Comparison of ENCODE assay signal across 11 mouse cellular contexts in genomic region chr13:107767262-107767624, GRCm38 (mm10).
A peak's percentile ranks its signal among the peaks of the same experiment; 100 is the strongest.
DNase-seq lines count a peak whose midpoint lies in the region; ATAC-seq lines count a peak whose summit lies in the region.
"Had no signal": no experiment of that assay in that cellular context is flagged by ENCODE, and none has a peak within 500 bp of the region (broad histone marks: within the 10 kb centered on the region; RNA-seq: fewer than 3 reads in every experiment).

No protein-coding gene starts in this region.

- no peaks in the 10 kb centered on the region for H3K9me3 ChIP-seq in hindbrain, embryonic 15.5 days
- H3K9me3 ChIP-seq in neural tube, embryonic 13.5 days: no peaks in the 10 kb centered on the region

- ATAC-seq in hindbrain, embryonic 15.5 days (ENCODE audit: low FRiP score, low read depth): peak; percentile 87
- ATAC-seq in neural tube, embryonic 13.5 days (ENCODE audit: low read depth): peak; percentile 88

- peaks cover 39% of the 10 kb centered on the region for H3K4me1 ChIP-seq in hindbrain, embryonic 15.5 days (replicated peaks)
- H3K4me1 ChIP-seq in neural tube, embryonic 13.5 days (replicated peaks): peaks cover 55% of the 10 kb centered on the region

- intact Hi-C loops in left cerebral cortex, postnatal 4 days (cut with DNase I): loop anchor here (10.0 kb wide), 1 partner anchor 118 kb away; no protein-coding TSS in a partner anchor

- no peak overlapping the region for H3K4me3 ChIP-seq in hindbrain, embryonic 15.5 days
- no peak overlapping the region for H3K4me3 ChIP-seq in neural tube, embryonic 13.5 days

- 16% methylated on average over 2 of the region's 2 CpGs for WGBS in hindbrain, embryonic 15.5 days
- 20% methylated on average over 2 of the region's 2 CpGs for WGBS in neural tube, embryonic 13.5 days

- peak overlapping the region; percentile 68 for H3K27ac ChIP-seq in hindbrain, embryonic 15.5 days (replicated peaks)
- H3K27ac ChIP-seq in neural tube, embryonic 13.5 days (replicated peaks): peak overlapping the region; percentile 72

- H3K36me3 ChIP-seq in hindbrain, embryonic 15.5 days: no peaks in the 10 kb centered on the region
- H3K36me3 ChIP-seq in neural tube, embryonic 13.5 days: peaks cover 23% of the 10 kb centered on the region

- peak overlapping the region; percentile 21 for H3K4me2 ChIP-seq in hindbrain, embryonic 15.5 days
- H3K4me2 ChIP-seq in neural tube, embryonic 13.5 days: no peak overlapping the region

- H3K27me3 ChIP-seq in hindbrain, embryonic 15.5 days: no peaks in the 10 kb centered on the region
- H3K27me3 ChIP-seq in neural tube, embryonic 13.5 days: no peaks in the 10 kb centered on the region

- DNase-seq in cerebellum, postnatal 10 days: peak; percentile 45 to 50
- DNase-seq in cerebellum, adult 8-10 months: no peak
- peak; percentile 21 for DNase-seq in left cerebral cortex, postnatal 4 days
- no peak for DNase-seq in left cerebral cortex, adult 11 months (ENCODE audit: low spot score)
- no peak for DNase-seq in right cerebral cortex, postnatal 25 days
- no peak for DNase-seq in spleen, postnatal 14 days (ENCODE audit: low spot score in 2 of 2)
- DNase-seq: heart, postnatal 14 days; liver; retina, postnatal 1 day had no signal

- H3K9ac ChIP-seq in hindbrain, embryonic 15.5 days: no peak overlapping the region
- H3K9ac ChIP-seq in neural tube, embryonic 13.5 days: no peak overlapping the region

Comparison
In these comparisons a context has a peak if more than half of its experiments do, and no peak if none do; other contexts are left out.
1. DNase-seq: peak in cerebellum, postnatal 10 days (2 of 2) and left cerebral cortex, postnatal 4 days (single experiment); none in cerebellum, adult 8-10 months (single experiment), left cerebral cortex, adult 11 months (single experiment), right cerebral cortex, postnatal 25 days (single experiment) and spleen, postnatal 14 days (0 of 2).